Mouse (Mus musculus) heart, postnatal 10 days (tissue): Measurements from ENCODE around the gene Tsacc. TPM values are rescaled to one million over a fixed set of nuclear protein-coding genes. Genes with fewer than 3 reads are reported as not detected.
A peak's percentile ranks its signal among the peaks of the same experiment; 100 is the strongest.
"Not testable (repeated sequence)": the region's sequence is repeated elsewhere in the genome, so short reads cannot be mapped to it uniquely, and the experiment has no call there.

Experiments
- DNase-seq, 2 experiments: peaks; one replicate each; pipeline ENCODE4 v3.0.0; 2021
- intact Hi-C: fragments of 180-260 bp; cut with DNase I; formaldehyde crosslinking; loops from one replicate; pipeline ENCODE4 v1.15.1; 2025
- total RNA-seq, 2 experiments: library from RNA; stranded (reverse); gene quantifications; 2 replicates each; pipeline ENCODE4 v1.2.3; 2021

Gene Tsacc
- total RNA-seq, 2 experiments from 2014 or later: 4.6 to 5.6 TPM

- intact Hi-C loops, DNase-seq: not testable (repeated sequence)
Observed at GRCm38 (mm10) chr3:88284815-88285564, 11.8 kb downstream of the Tsacc start.

- DNase-seq, intact Hi-C loops: not testable (repeated sequence)
Observed at GRCm38 (mm10) chr3:88281141-88281916, 15.5 kb downstream of the Tsacc start.

GRCm38 (mm10) chr3:88280035-88280434 lies 16.8 kb downstream of the Tsacc start:
- DNase-seq: no peak
- intact Hi-C loops: no loop called here

GRCm38 (mm10) chr3:88276529-88277143 lies 20.2 kb downstream of the Tsacc start:
- intact Hi-C loops: no loop called here
- peak; percentile 15 to 36 for DNase-seq

DNA sequence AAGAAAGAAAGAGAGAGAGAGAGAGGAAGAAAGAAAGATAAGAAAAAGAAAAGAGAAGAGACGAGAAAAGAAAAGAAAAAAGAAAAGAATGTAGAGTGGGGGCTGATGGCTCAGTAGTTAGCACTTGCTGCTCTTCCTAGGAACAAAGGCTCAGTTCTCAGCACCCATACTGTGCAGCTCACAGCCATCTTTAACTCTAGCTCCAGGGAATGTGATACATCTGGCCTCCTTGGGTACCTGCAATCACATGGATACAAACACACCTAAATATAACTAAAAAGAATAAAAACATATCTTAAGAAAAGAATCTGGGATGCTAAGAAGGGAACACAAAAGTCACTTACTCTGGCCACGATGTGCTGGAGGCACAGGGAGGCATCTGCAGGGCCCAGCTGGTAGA lies 20.7 kb downstream of the Tsacc start:
- intact Hi-C loops: no loop called here
- no peak for DNase-seq

DNA sequence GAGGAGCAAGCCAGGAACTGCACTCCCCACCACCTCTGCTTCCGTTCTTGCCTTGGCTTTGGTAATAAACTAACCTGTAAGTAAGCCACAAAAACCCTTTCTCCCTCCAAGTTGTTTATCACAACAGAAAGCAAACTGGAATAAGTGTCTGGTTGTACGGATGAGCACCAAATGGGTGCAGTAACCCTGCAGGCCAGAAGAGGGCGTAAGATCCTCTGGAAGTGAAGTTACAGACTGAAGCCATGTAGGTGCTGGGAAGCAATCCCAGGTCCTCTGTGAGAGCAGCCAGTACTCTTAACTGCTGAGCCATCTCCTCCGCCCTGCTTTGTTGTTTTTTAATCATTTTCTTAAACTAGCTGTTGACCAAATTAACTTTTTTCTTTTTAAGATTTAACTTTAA lies 22.8 kb downstream of the Tsacc start:
- intact Hi-C loops: no loop called here
- DNase-seq: no peak

DNA sequence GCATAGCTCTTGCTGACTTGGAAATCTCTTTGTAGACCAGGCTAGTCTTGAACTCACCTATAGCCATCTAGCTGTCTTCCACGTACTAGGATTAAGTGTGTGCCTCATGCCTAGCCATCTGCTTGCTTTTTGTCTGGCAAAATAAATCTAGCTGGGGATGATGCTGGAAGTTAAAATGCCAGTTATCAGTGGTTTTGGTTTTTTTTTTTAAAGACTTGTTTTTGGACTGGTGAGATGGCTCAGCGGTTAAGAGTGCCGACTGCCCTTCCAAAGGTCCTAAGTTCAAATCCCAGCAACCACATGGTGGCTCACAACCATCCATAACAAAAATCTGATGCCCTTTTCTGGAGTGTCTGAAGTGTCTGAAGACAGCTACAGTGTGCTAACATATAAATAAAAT lies 24.9 kb downstream of the Tsacc start:
- DNase-seq: no peak

DNA sequence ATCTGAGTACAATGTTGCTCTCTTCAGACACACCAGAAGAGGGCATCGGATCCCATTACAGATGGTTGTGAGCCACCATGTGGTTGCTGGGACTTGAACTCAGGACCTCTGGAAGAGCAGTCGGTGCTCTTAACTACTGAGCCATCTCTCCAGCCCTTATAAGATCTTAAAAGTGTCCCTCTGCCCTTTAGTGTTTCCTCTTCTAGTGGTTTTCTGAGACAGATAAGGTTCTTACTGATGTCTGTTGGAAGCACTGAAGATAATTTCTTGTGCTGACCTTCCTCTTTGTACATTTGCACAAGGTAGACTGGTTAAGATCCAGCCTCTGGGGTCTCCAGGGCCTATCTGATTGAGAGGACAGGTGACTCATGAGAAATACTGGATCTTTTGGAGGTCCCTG lies 25.5 kb downstream of the Tsacc start:
- intact Hi-C loops, DNase-seq: not testable (repeated sequence)

More for the DNA sequence above, 24.9 kb downstream of the Tsacc start:
- intact Hi-C loops: no loop called here

- DNase-seq: no peak
- intact Hi-C loops: no loop called here
Observed at GRCm38 (mm10) chr3:88268991-88269390, 27.8 kb downstream of the Tsacc start.

- DNase-seq, intact Hi-C loops: not testable (repeated sequence)
Observed at GRCm38 (mm10) chr3:88268014-88268413, 28.8 kb downstream of the Tsacc start.

DNA sequence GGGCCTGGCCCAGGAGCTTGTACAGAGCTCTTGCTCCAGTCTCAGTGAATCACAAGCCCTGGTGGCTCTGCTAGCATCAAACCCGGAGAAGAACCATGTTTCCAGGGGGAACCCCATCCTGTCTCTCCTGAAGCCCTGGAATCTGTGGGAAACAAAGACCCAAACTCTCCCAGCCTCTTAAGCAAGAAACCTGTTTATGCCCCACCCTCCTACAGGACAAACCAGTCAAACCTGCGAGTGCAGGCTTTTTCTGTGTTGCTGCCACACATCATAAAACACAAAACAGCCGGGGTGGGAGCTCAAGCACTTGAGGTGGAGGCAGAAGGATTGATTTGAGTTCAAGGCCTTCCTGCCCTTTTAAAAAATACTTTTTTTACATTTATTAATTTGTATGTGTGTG lies 34.5 kb downstream of the Tsacc start:
- no peak for DNase-seq
- intact Hi-C loops: no loop called here

- intact Hi-C loops: no loop called here
- DNase-seq: no peak
Observed at GRCm38 (mm10) chr3:88256382-88256781, 40.4 kb downstream of the Tsacc start.

DNA sequence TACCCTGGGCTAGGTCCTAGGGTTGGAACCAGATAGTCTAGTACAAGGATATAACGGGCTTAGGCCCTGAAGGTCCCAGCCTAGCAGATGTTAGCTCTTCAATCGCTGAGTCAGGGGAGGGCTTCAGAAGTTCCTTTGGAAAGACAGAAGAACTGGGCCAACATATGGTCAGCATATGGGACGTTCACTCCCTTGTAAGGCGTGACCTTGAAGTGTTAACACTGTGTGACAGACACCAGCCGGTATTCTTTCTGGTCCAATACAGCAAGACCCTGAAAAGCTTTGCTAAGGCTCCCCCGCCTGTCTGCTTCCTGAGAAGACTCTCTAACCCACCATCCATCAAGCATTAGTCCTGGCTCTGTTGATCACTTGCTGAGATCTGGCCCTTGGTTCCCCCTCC lies 40.8 kb downstream of the Tsacc start:
- intact Hi-C loops: no loop called here
- DNase-seq: no peak

- intact Hi-C loops: no loop called here
- DNase-seq: peak; percentile 18 to 23
Observed at GRCm38 (mm10) chr3:88254268-88254926, 42.4 kb downstream of the Tsacc start, which contains the start of gene Rhbg. Gene Rhbg (minus strand): TSS chr3:88254709.

DNA sequence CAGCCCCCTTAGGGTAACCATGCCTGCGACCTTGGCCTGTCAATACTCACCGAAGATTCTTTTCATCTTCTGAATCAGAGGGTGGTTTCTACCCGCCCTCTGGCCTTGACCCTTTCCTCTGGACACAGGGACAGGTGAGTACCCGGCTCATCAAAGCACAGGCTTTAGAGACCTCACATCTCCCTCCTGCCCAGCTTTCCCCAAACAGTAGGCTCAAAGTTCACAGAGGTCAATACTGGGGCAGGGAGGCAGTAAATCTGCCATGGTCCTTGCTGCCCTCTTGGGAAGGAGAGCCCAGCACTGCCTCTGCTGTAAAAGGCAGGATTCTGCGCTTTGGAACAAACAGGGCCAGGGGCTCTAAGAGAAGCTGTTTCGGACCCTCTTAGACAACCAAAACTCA lies 44.1 kb downstream of the Tsacc start:
- no peak for DNase-seq
- intact Hi-C loops: no loop called here

DNA sequence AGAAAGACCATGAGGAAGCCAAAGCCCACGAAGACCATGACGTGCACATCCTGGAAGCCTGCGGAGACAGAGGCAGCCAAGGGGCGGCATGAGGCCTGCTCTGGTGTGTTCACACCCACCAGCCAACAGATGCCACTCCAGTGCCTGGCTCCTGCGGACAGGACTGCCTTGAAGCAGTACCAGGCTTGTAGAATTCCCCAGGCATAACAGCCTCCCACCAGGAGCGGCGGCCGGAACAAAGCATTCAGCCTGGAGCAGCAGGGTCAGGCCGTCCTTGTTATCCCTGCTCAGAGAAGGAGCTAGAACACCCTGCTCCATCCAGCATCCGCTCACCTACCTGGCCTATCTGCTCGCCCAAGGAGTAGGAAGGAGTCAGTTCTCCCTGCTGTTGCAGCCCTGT lies 48.4 kb downstream of the Tsacc start:
- intact Hi-C loops: no loop called here
- no peak for DNase-seq

DNA sequence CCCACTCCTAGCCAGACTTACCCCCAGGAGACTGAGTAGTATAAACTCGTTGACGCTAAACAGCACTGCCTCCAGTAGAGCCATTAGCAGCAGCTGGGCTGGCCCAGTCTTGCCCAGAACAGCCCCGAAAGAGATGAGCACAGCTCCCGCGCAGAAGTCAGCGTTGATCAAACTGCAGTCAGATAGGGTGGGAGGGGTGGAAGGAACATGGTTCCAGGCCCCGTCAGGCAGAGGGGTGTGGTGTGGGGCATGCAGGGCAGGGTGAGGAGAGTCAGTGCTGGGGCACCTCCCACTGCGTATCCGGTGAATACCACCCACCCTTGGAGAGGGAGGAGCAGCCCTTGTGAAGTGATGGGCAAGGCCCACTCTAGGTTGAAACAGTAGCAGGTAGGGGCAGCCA lies 49.1 kb downstream of the Tsacc start:
- intact Hi-C loops: no loop called here
- DNase-seq: no peak

- DNase-seq: peak; percentile 54 to 83
- intact Hi-C loops: no loop called here
Observed at GRCm38 (mm10) chr3:88245811-88246210, 51.0 kb downstream of the Tsacc start.

- DNase-seq: peak; percentile 27 to 63
- intact Hi-C loops: loop anchor here (5.0 kb wide), 1 partner anchor 157 kb away; no protein-coding TSS in a partner anchor
Observed at GRCm38 (mm10) chr3:88244071-88244470, 52.7 kb downstream of the Tsacc start.

GRCm38 (mm10) chr3:88242531-88242930 lies 54.3 kb downstream of the Tsacc start:
- peak; percentile 75 to 87 for DNase-seq

More at GRCm38 (mm10) chr3:88242531-88242930, 54.3 kb downstream of the Tsacc start:
- intact Hi-C loops: loop anchor here (1.0 to 5.0 kb wide), 2 partner anchors 50 to 155 kb away; no protein-coding TSS in a partner anchor
